Mouse (Mus musculus) thymus, adult 18-20 months (tissue): ENCODE measurements around the gene Zfp383.
A peak's percentile ranks its signal among the peaks of the same experiment; 100 is the strongest.
"Not testable (repeated sequence)": the region's sequence is repeated elsewhere in the genome, so short reads cannot be mapped to it uniquely, and the experiment has no call there.

Experiments
- DNase-seq, 2 experiments: peaks; one replicate each; pipeline ENCODE4 v3.0.0; 2022; ENCODE audit warnings: mixed read lengths in 2 of 2

Zfp383 gene

GRCm38 (mm10) chr7:29942740-29943139 is 34.7 kb downstream of the Zfp383 start:
- DNase-seq, result no peak

GRCm38 (mm10) chr7:29943720-29944119 is 35.7 kb downstream of the Zfp383 start:
- no peak for DNase-seq

GRCm38 (mm10) chr7:29944201-29944600 is 36.2 kb downstream of the Zfp383 start:
- DNase-seq, result no peak

- DNase-seq, result no peak
Observed at GRCm38 (mm10) chr7:29953086-29953485, 45.1 kb downstream of the Zfp383 start.

DNA sequence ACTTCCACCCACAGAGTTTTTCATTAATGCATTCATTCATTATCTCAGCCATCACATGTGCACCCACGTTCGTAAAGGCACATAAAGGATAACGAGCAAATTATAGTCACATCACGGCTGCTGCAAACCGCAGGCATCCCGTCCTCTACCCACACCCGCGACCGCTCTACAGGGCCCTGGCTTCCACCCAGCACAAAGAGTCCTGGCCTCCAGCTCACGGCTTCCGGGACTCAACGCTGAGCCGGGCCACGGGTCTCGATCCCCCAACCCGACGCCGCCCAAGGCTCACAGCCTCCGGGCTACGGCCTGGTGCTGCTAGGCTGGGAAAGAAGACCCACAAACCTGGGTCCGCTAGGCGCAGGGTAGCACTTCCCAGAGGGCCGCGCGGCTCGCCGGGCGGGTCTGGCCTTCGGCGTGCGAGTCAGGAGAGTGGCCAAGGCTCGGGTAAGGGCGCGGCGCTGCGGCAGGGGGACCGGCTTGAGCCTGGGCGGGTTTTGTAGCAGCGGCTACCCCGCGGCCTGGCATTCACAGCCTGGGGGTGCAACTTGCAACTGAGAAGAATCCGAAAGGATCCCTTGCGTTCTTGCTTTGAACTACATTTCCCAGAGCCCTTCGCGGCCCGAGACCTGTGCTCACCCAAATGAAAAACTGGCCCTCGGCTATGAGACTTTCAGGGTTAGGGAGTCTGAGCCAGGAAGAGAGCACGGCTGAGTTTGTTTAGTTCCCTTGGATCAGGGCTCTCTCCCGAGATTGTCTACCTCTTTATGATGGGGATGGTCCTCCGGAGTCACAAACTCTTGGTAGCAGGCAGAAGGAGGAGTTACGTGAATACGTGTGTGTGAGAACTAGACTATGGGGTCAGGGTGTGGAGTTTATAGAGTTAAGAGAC is 45.7 kb downstream of the Zfp383 start, which contains the start of gene Zfp74:
TSS of gene Zfp74 (minus strand) at position 577 of the 889 bp plus-strand sequence.
- DNase-seq, result peak; percentile 66 to 74

- DNase-seq, result no peak
Observed at GRCm38 (mm10) chr7:29954731-29955130, 46.7 kb downstream of the Zfp383 start.

DNA sequence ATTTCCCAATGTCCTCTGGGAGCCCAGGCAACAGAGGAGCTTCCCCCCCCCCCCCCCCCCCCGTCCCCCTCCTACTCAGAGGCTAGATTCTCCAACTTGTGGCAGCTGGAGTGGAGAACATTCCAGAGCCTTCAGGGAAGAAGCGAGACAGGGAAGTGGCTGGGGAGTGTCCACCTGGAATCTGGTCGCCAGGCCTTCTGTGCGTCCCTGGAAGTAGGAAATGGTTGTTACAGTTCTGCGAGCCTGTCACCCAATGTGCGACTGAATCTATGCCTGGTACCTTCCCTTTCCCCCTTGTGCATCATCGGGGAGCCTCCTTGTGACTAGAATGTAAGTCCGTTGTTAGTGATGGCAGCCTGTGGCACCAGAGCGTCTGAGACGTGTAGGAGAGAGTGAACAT is 48.2 kb downstream of the Zfp383 start:
- DNase-seq, result no peak

DNA sequence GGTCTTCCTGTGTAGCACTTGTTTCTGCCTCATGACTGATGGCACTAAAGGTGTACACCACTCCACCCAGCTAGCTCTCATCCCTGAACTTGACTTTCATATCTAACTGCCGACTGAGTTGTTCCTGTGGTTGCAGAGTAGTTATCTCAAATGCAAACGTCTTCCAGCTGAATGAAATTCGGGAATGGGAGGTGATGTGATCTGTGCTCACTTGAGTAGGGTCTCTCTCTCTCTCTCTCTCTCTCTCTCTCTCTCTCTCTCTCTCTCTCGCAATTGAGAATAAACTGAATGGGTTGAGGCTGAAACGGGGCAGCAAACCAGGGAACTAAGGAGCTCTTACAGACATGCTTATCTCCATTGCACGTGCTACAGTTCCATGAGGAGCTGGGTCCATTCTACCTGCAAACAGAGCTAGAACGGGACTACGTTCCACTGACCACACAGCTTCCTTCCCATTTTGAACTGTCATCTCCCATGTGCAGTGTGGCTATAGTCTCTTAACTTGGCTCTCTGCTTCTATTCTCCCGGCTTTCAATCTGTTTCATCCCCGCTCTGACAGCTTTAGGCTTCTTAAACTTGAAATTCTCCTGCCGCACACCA is 50.2 kb downstream of the Zfp383 start:
- DNase-seq, result no peak

DNA sequence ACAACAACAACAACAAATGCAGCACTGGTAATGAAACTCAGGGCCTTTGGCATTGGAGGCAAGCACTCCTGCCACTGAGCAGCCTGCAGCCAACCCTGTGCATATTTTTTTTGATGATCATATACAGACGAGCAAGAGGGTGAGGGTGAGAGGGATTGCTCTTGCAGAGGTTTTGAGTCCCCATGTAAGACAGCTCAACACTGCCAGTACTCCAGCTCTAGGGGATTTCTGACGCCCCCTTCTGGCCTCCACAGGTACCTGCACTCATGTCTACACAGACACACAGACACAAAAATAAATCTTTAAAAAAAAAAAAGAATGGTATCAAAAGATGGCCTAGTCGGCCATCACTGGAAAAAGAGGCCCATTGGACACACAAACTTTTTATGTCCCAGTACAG is 51.0 kb downstream of the Zfp383 start:
- no peak for DNase-seq

- DNase-seq, result not testable (repeated sequence)
Observed at GRCm38 (mm10) chr7:29965115-29965810, 57.2 kb downstream of the Zfp383 start.
